Mouse (Mus musculus) MN1 (cell line): ENCODE data around the gene Shank3.

Source experiments
- DNase-seq: peaks from one replicate; pipeline ENCODE4 v3.0.0-alpha.2; 2016; ENCODE audit warnings: low spot score

The Shank3 gene

DNA sequence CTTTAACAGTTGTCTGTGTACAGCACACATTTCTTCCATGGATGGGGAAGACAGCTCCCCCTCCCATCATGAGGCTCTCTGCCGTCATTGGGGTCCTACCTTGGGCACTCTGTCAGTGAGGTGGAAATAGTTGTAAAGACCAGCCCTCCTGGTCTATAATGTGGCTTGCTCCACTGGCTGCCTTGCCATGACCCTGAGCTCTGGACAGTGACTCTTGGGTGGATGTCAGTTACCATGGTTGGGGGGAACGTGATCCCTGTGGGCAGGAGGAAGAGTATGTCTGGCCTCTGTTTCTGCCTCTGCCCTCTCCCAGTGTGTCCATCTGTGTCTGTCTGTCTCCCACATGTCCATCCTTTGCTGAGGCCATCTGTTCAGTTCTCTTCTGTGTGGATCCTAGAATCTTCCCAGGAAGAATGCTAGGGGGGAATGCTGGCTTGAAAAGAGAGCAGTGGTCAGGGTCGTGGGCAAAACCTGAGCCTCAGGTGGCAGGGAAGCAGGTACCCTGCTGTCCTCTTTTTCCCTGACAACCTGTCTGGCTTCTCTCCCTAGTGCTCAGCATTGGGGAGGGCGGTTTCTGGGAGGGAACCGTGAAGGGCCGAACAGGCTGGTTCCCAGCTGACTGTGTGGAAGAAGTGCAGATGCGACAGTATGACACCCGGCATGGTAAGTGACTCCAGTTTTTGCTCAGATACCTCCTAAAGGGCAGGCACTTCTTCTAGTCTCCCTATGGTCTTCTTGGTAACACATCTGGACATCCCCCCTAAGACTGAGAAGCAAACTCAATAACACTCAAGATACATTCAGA, 25.4 kb downstream of the Shank3 start:
- DNase-seq: no peak

DNA sequence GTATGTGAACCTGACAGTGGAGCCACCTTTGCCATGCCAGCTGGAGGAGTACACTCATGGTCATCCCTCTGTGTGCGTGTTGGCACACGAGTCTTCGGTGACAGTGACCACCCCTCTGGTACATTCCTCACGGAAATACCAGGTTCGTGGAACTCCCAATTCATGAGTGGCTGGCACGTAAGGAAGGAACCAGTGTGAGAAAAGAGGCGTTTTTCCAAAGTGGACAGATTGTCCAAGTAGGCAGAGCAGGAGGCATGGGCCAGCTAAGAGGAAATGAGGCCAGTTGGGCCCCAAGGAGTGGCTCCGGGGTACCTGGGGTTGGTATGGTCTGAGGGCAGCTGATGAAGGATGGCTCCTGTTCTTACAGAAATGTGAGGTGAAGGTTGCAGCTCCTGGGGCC, 26.0 kb downstream of the Shank3 start:
- DNase-seq: no peak

- DNase-seq: no peak
Observed at GRCm38 (mm10) chr15:89525896-89526295, 26.5 kb downstream of the Shank3 start.

GRCm38 (mm10) chr15:89526776-89527325, 27.4 kb downstream of the Shank3 start:
- DNase-seq: no peak

DNA sequence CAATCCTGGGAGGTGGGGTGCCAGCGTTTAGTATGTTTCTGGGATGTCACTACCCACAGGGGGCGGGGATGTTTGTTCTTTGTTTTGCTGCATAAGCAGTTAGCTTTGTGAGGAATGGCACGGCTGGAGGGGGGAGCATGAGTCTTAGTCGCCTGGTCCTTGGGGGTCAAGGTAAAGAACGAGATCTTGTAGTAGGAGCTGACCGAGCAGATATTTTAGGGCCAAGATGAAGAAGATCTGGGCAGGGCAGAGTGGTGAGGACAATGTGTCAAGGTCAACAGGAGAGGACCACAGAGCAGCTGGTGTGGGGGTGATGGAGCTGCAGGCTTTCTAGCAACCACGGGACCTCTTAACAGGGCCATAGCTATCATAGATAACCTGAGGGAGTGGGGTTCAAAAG, 28.0 kb downstream of the Shank3 start:
- DNase-seq: no peak

DNA sequence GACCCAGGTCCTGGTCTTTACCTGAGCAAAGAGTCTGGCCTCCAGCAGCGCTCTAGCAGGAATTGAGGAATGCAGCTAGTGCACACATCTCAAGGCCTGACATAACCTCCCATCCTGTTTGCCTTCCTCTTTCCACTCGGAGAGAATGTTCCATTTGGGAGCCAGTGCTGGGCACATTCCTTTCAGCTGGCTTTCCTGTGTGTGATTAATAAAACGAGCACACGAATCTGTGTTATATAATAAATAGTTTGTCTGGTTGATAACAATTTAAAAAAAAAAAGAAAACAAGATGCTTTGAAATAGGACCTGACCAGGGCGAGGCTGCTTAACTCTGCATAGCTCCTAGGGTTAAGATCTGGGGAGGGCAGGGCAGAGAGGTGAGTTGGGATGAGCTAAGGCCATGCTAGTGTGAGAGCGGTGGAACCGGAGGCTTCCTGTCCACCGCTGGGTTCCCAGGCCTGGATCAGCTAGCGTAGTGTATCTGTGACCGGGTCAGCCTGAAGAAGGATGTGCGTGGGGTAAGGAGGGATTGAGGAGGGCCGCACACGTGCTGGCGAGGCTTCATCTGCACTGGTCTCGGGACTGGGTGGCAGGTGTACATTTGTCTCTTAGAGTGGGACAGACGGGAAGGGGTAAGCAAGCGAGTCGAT, 28.9 kb downstream of the Shank3 start:
- no peak for DNase-seq

DNA sequence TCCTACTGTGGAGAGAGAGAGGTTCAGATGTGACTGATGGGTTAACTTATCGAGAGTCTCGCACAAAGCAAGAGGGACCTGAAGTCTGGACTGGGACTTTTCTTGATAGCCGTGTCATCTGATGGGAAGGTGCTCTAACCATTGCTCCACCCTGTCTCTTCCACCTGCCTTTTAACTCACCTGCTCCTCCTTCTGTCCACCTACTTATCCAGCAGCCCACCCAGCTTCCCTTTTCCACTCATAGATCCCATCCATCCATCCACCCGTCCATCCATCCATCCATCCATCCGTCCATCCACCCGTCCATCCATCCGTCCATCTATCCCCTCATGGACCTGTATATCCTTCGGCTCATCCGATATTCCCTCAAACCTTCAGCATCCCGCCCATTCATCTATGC, 29.5 kb downstream of the Shank3 start:
- DNase-seq: no peak

GRCm38 (mm10) chr15:89530336-89530735, 30.9 kb downstream of the Shank3 start:
- DNase-seq: peak; percentile 52

- DNase-seq: no peak
Observed at GRCm38 (mm10) chr15:89531399-89531798, 32.0 kb downstream of the Shank3 start.

DNA sequence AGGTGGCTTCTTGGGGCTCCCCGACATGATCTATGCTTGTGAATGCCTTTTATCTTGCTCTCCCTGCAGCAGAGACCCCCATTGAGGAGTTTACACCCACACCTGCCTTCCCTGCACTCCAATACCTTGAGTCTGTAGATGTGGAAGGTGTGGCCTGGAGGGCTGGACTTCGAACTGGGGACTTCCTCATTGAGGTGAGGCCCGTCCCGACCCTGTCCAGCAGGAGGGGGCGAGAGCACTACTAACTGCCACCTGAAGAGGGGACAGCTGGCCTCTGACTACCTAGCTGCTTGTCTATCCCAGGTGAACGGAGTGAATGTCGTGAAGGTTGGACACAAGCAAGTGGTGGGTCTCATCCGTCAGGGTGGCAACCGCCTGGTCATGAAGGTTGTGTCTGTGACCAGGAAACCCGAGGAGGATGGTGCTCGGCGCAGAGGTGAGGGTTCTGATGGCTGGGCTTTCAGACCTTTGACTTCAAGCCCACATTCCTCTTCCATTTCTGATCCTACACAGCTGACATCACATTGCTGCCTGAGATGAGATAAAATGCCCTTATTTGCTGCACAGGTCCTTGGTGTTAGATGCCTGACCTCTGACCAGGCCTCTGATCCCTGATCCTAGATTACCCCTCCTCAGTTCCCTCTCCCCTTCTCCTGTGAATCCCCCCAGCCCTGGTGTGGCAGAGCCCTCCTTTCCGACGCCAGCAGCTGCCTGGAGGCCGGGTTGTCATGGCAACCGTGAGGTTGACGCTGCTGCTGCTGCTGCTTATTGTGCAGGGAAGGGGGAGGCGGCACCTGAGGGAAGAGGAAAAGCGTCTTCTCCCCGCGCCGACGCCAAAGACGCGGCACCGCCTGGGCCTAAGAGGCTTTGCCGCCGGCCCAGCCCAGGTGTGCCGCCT, 32.9 kb downstream of the Shank3 start:
- peak; percentile 48 for DNase-seq

DNA sequence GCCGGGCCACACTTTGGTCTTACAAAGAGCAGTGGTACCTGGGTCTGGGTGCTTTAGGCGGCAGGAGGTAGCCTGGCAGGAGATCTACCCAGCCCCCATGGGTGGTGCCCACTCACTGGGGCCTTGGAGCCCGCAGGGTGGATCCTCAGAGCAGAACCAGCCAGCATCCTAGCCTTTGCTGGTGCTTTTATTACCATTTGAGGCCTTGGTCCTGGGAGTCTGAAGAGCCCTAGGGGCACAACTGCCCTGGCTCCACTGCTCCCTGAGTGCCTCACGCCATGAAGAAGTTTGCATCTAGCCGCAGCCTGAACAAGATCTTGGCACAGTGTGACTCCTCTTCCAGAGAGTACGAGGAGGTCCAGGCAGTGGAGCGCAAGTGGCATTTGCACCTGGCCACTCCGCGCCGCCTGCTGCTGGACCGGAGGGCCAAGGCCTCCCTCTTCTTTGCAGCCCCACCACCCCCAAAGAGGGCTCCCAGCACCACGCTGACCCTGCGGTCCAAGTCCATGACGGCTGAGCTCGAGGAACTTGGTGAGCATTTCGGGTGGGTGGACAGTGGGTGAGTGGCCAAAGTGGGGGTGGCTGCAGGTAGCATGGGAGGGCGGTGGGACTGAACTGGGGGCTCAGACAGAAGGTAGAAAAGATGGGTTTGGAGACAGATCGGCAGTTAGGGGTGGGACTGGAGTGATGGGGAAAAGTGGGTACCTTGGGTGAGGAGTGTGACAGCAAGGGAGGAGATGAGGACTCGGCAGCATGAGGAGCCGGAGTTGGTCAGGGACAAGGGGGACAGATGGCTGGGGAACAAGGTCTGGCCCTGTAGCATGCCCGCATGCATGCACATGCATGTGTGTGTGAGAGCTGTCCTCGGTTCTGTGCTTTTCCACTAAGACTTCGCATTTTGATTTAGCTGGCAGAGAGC, 33.8 kb downstream of the Shank3 start:
- DNase-seq: no peak

DNA sequence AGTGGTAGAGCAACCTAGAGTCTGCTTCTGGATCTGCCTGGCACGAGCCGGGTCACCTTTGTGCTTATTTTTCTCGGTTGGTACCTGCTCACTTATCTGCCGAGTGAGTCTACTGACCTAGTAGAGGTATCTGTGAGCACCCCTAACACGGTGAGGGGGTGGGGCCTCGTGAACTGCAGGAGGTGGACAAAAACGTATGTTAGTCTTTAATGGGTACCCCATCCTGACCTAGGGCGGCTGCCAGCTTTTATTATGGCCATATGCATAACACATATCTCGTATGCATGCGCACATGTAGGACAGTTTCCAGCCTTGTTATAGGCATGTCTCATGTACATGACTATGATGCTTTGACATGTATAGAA, 34.4 kb downstream of the Shank3 start:
- DNase-seq: no peak

DNA sequence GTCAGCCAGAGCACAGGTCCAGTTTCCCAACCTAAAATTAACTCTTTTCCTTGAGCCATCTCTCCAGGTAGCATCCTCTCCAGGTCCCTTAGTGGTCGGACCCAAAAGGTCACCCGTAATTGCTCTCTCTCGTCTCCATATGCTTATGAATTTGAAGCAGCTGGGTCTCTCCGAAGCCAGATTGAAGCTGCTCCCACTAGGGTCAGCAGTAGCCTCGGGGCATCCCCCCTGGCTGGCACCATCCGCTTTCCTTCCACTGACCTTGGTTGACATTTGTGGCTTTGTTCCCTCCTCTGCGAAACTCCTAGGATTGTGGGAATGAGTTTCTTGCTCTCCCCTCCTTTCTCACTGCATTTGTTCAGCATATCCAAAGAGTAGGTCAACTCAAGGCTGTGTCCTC, 44.7 kb downstream of the Shank3 start:
- DNase-seq: no peak

DNA sequence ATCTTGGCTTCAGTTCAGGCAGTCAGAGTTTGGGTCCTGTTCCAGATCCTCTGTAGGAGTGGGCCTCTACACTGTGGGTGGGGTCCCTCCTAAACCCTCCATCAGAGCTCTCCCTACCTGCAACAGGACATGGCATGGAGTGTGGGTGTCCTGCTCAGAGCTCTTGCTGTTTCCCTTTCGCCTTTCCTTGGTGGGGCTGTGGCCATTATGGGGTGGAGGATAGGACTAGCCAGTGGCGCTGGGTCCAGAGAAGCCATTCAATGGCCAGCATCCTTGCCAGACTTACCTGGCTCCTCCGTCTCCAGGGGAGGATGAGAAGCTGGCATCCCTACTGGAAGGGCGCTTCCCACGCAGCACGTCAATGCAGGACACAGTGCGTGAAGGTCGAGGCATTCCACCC, 47.9 kb downstream of the Shank3 start:
- DNase-seq: no peak

DNA sequence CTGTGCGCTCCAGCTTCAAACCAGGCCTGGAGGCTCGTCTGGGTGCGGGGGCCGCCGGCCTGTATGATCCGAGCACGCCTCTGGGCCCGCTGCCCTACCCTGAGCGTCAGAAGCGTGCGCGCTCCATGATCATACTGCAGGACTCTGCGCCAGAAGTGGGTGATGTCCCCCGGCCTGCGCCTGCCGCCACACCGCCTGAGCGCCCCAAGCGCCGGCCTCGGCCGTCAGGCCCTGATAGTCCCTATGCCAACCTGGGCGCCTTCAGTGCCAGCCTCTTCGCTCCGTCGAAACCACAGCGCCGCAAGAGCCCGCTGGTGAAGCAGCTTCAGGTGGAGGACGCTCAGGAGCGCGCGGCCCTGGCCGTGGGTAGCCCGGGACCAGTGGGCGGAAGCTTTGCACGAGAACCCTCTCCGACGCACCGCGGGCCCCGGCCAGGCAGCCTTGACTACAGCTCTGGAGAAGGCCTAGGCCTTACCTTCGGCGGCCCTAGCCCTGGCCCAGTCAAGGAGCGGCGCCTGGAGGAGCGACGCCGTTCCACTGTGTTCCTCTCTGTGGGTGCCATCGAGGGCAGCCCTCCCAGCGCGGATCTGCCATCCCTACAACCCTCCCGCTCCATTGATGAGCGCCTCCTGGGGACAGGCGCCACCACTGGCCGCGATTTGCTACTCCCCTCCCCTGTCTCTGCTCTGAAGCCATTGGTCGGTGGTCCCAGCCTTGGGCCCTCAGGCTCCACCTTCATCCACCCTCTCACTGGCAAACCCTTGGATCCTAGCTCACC, 48.6 kb downstream of the Shank3 start:
- no peak for DNase-seq

GRCm38 (mm10) chr15:89548837-89549236, 49.4 kb downstream of the Shank3 start:
- no peak for DNase-seq

DNA sequence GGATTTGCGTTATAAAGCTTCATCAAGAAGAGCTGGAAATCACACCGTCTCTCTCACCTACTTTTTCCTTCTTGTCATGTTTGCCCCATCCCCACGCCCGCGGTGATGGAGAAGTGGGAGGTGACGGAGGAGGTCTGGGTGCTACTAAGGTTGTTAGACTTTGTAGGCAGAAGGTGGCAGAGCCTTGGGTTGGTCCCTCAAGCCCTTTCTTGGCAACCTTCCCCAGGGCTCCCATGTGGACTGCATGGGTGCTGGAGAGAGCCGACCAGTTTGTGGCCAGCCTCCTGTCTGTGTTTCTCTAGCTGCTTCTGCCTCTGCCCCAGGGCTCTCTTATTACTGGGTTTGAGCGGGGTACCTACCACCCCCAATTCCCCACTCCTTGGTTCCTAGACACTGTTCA, 51.1 kb downstream of the Shank3 start:
- no peak for DNase-seq

DNA sequence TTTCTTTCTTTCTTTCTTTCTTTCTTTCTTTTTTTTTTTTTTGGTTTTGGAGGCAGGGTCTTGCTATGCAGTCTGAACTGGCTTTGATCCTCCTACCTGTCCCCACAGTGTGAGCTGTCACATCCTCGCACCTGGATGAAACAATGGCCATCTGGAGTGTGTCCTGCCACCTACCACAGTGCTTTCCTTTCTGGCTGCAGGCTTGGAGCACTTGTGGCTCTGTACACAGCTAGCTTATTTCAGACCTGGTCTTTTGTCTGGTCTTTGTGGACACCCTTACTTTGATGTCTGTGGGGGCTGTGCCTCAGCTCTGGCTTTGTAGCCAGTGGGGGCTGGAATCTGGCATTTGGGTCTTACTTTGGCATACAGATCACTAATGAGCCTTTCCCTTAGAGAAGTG, 52.3 kb downstream of the Shank3 start:
- DNase-seq: no peak

- no peak for DNase-seq
Observed at GRCm38 (mm10) chr15:89555591-89555990, 56.2 kb downstream of the Shank3 start.

- no peak for DNase-seq
Observed at GRCm38 (mm10) chr15:89556401-89557178, 57.2 kb downstream of the Shank3 start.
